Mouse (Mus musculus): ENCODE measurements at regions not wholly inside any gene's neighbourhood (a gene's known extent, or its start where the extent isn't known, plus 50 kb on each side); places are given as distances from the start of the nearest gene placed in this dataset.

DNA sequence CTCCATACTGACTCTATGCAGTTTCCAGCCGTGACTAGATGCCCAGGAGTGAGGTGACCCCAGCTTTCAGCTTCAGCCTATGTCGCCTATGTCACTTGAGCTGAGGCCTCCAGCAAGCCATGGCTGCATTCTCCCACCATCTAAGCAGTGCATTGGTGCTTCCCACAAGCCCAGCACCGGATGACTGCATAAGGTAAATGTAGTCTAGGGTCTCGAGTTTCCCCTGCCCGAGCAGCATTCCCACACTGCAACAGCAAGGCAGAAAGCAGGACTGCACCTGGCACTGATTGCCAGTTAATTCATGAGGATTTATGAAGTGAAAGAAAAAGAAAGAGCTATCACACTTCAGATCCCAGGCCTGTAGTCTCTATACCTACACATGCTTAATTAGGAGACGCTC is 119.5 kb downstream of the Nhlrc3 start:
- TF ChIP-seq POLR2A (IDR thresholded peaks at IDR 0.05; ENCODE audit: insufficient read depth, low read depth, low read length) (no peak), CTCF (IDR thresholded peaks at IDR 0.05) (no peak)
